Mouse (Mus musculus) midbrain, embryonic 10.5 days (tissue): Measurements from ENCODE around the gene Nfe2l2. TPM values are rescaled to one million over a fixed set of nuclear protein-coding genes. Genes with fewer than 3 reads are reported as not detected.

Source experiments
- DNase-seq: peaks from one replicate; pipeline ENCODE4 v3.0.0-alpha.2; 2017; ENCODE audit warnings: low spot score
- H3K27ac ChIP-seq: fragments of 300-500 bp; sonication (generic); replicated peaks from 2 replicates; pipeline ENCODE4 v1.5.1; 2016; ENCODE audit warnings: mild to moderate bottlenecking
- H3K27me3 ChIP-seq: fragments of 300-500 bp; sonication (generic); 2 replicates; pipeline ENCODE4 v1.6.1; 2016; ENCODE audit warnings: low read depth, mild to moderate bottlenecking; ENCODE audit not compliant: poor library complexity, severe bottlenecking
- H3K36me3 ChIP-seq: fragments of 300-500 bp; sonication (generic); 2 replicates; pipeline ENCODE4 v1.6.1; 2016; ENCODE audit warnings: mild to moderate bottlenecking, moderate library complexity
- H3K4me1 ChIP-seq: fragments of 300-500 bp; sonication (generic); 2 replicates; pipeline ENCODE4 v1.6.1; 2016
- H3K4me3 ChIP-seq: fragments of 300-500 bp; sonication (generic); 2 replicates; pipeline ENCODE4 v1.5.1; 2016; ENCODE audit warnings: mild to moderate bottlenecking, moderate library complexity
- H3K9me3 ChIP-seq: fragments of 300-500 bp; sonication (generic); replicated peaks from 2 replicates; pipeline ENCODE4 v1.6.1; 2016; ENCODE audit warnings: mild to moderate bottlenecking
- WGBS: fragments of 180-500 bp; shearing (Covaris S2); methylation state at CpG from one replicate; pipeline ENCODE4 v1.1.7; 2016; 5-methylcytosine and 5-hydroxymethylcytosine counted together
- microRNA-seq: library from miRNA; unstranded; fragments of <30 nt; microRNA quantifications from one replicate; pipeline ENCODE4, GENCODE M21; 2017
- polyA plus RNA-seq: library from polyadenylated mRNA; unstranded; fragments of >200 nt; fragmentation: Nextera tagmentation; extraction: Ambion mirVana; gene quantifications from 2 replicates; pipeline ENCODE4 v1.2.1, GENCODE M21; 2016

Nfe2l2 gene
- polyA plus RNA-seq, 1 experiment from 2014 or later, result 27.7 TPM

- 85% methylated on average over 6 of the region's 6 CpGs for whole genome bisulfite sequencing
- no peak overlapping the region for H3K27ac ChIP-seq
- no peaks in the 10 kb centered on the region for H3K36me3 ChIP-seq
- no peak for DNase-seq
- no peak overlapping the region for H3K4me3 ChIP-seq
- no peaks in the 10 kb centered on the region for H3K9me3 ChIP-seq
- no peaks in the 10 kb centered on the region for H3K27me3 ChIP-seq
- H3K4me1 ChIP-seq, result 0 out of 2 replicates have a peak, but pooled peaks cover 5% of the 10 kb centered on the region
These were observed 72.4 kb downstream of the Nfe2l2 start for GRCm38 (mm10) chr2:75632043-75632442.

GRCm38 (mm10) chr2:75631421-75631820 is 73.0 kb downstream of the Nfe2l2 start:
- Histone ChIP-seq H3K4me1 (0 out of 2 replicates have a peak, but pooled peaks cover 5% of the 10 kb centered on the region), H3K27ac (no peak overlapping the region), H3K27me3 (no peaks in the 10 kb centered on the region), H3K4me3 (no peak overlapping the region), H3K36me3 (no peaks in the 10 kb centered on the region), H3K9me3 (no peaks in the 10 kb centered on the region)
- 92% methylated on average over 6 of the region's 6 CpGs for WGBS
- DNase-seq, result no peak

- Histone ChIP-seq H3K36me3 (no peaks in the 10 kb centered on the region), H3K27me3 (no peaks in the 10 kb centered on the region), H3K9me3 (no peaks in the 10 kb centered on the region), H3K27ac (no peak overlapping the region), H3K4me1 (no peaks in the 10 kb centered on the region), H3K4me3 (no peak overlapping the region)
- WGBS, result 92% methylated on average over 8 of the region's 8 CpGs
- DNase-seq, result no peak
These were observed 76.0 kb downstream of the Nfe2l2 start for GRCm38 (mm10) chr2:75628487-75628886.

GRCm38 (mm10) chr2:75626597-75627440 is 77.6 kb downstream of the Nfe2l2 start:
- no peaks in the 10 kb centered on the region for H3K9me3 ChIP-seq
- no peaks in the 10 kb centered on the region for H3K4me1 ChIP-seq
- no peaks in the 10 kb centered on the region for H3K27me3 ChIP-seq
- 85% methylated on average over 6 of the region's 6 CpGs for WGBS
- no peak overlapping the region for H3K27ac ChIP-seq
- H3K4me3 ChIP-seq, result no peak overlapping the region
- no peak for DNase-seq
- H3K36me3 ChIP-seq, result no peaks in the 10 kb centered on the region

Small RNA genes within 50 kb of the gene (microRNA-seq; reads per million reads assigned to microRNA genes)
- gene Gm24574, result not detected

Other genes starting within 250 kb of the Nfe2l2 start
- 337 and 348 TPM in 2 replicates for gene Hnrnpa3, start 45.4 kb downstream of the Nfe2l2 start, polyA plus RNA-seq
- 44.5 and 44.9 TPM in 2 replicates for gene Agps, start 127.5 kb upstream of the Nfe2l2 start, polyA plus RNA-seq
- gene Ttc30b, start 233.9 kb upstream of the Nfe2l2 start, polyA plus RNA-seq, result 7.2 and 7.9 TPM in 2 replicates